Mouse (Mus musculus) forebrain, embryonic 14.5 days (tissue): ENCODE results near the gene Eif2b4. TPM values are rescaled to one million over a fixed set of nuclear protein-coding genes. Genes with fewer than 3 reads are reported as not detected.

ENCODE experiments used
- ATAC-seq: fragments of 200-750 bp; cut with Nextera tagmentation; 2 replicates; pipeline ENCODE4 v1.8.0; 2017; ENCODE audit warnings: mild to moderate bottlenecking, moderate library complexity
- DNase-seq: peaks from one replicate; pipeline ENCODE4 v3.0.0-alpha.2; 2015; ENCODE audit warnings: low spot score
- H3K27ac ChIP-seq: fragments of 300-500 bp; sonication (generic); 2 replicates; pipeline ENCODE4 v1.5.1; 2014; ENCODE audit warnings: low read depth, mild to moderate bottlenecking, control low read depth, low read length, moderate library complexity
- H3K27me3 ChIP-seq: fragments of 300-500 bp; sonication (generic); replicated peaks from 2 replicates; pipeline ENCODE4 v1.6.1; 2014; ENCODE audit warnings: low read length, control low read depth, mixed read lengths; ENCODE audit not compliant: control insufficient read depth, insufficient read depth
- H3K36me3 ChIP-seq: fragments of 300-500 bp; sonication (generic); 2 replicates; pipeline ENCODE4 v1.6.1; 2014; ENCODE audit warnings: low read length, control low read depth; ENCODE audit not compliant: control insufficient read depth, insufficient read depth
- H3K4me1 ChIP-seq: fragments of 300-500 bp; sonication (generic); 2 replicates; pipeline ENCODE4 v1.6.1; 2014; ENCODE audit warnings: antibody characterized with exemption, low read length, control low read depth; ENCODE audit not compliant: control insufficient read depth, insufficient read depth
- H3K4me2 ChIP-seq: fragments of 300-500 bp; sonication (generic); 2 replicates; pipeline ENCODE4 v1.6.1; 2014; ENCODE audit warnings: mild to moderate bottlenecking, control low read depth, low read length
- H3K4me3 ChIP-seq: fragments of 300-500 bp; sonication (generic); 2 replicates; pipeline ENCODE4 v1.5.1; 2014; ENCODE audit warnings: low read depth, low read length, control low read depth
- H3K9ac ChIP-seq: fragments of 300-500 bp; sonication (generic); 2 replicates; pipeline ENCODE4 v1.6.1; 2014; ENCODE audit warnings: mild to moderate bottlenecking, low read length, control low read depth, moderate library complexity
- H3K9me3 ChIP-seq: fragments of 300-500 bp; sonication (generic); replicated peaks from 2 replicates; pipeline ENCODE4 v1.6.1; 2016; ENCODE audit warnings: low read length, control low read depth, mixed read lengths; ENCODE audit not compliant: control insufficient read depth
- whole genome bisulfite sequencing: fragments of 180-500 bp; shearing (Covaris S2); extraction: QIAGEN DNeasy Blood & Tissue Kit; methylation state at CpG from one replicate; pipeline ENCODE4 v1.1.7; 2014; 5-methylcytosine and 5-hydroxymethylcytosine counted together
- polyA plus RNA-seq: library from polyadenylated mRNA; unstranded; fragments of >200 nt; fragmentation: Nextera tagmentation; extraction: Ambion mirVana; gene quantifications from 2 replicates; pipeline ENCODE4 v1.2.1, GENCODE M21; 2014

Gene Eif2b4
- polyA plus RNA-seq, 1 experiment from 2014 or later, result 84.5 TPM

DNA sequence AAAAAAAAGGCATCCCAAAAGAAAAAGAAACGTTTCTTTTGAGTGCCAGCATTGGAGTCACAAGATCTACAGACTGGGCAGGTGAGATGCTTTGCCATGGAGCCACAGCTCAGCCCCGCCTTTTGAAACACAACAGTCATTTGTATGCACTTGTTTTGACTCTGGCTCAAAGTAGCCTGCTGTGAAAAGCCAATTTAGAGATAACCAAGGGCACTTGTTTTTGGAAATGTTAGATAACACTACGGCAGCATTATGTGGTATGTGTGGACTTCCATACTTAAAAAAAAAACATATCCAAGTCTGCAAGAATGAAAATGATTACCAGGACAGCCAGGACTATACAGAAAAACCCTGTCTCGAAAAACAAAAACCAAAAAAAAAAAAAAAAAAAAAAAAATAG is 9.6 kb downstream of the Eif2b4 start:
- ATAC-seq, result no peak

DNA sequence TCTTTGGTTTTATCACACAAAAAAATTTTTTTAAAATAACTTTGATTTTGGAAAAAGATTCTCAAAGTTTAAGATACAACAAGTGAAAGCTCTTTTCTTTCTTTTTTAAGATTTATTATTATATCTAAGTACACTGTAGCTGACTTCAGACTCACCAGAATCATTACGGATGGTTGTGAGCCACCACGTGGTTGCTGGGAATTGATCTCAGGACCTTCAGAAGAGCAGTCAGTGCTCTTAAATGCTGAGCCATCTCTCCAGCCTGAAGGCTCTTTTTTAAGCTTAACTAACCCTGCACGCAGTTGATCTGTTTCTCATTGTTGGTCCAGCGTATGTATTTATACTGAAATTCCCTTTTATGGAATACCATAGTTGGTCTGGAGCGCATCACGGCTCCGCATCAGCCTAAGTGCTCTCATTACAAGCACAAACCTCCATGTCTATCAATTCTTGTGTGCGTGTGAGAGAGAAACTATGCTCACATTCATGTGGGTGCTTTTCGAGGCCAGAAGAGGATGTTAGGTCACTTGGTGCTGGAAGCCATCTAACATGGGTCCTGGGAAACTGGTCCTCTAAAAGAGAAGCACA is 12.0 kb downstream of the Eif2b4 start:
- Histone ChIP-seq H3K9ac (no peak overlapping the region), H3K4me3 (no peak overlapping the region), H3K27ac (no peak overlapping the region), H3K27me3 (no peaks in the 10 kb centered on the region), H3K4me1 (peaks cover 9% of the 10 kb centered on the region; the same call in 1 of the 2 replicates), H3K9me3 (no peaks in the 10 kb centered on the region), H3K36me3 (no peaks in the 10 kb centered on the region), H3K4me2 (no peak overlapping the region)
- ATAC-seq (no peak), DNase-seq (no peak)
- 95% methylated on average over 9 of the region's 9 CpGs for WGBS

More for the DNA sequence above, 9.6 kb downstream of the Eif2b4 start:
- WGBS, result 60% methylated on average over 4 of the region's 4 CpGs
- Histone ChIP-seq H3K27ac (no peak overlapping the region), H3K27me3 (no peaks in the 10 kb centered on the region), H3K9me3 (no peaks in the 10 kb centered on the region), H3K4me1 (peaks cover 8% of the 10 kb centered on the region; the same call in 1 of the 2 replicates), H3K4me3 (no peak overlapping the region), H3K9ac (no peak overlapping the region), H3K4me2 (no peak overlapping the region), H3K36me3 (peaks cover 18% of the 10 kb centered on the region)
- DNase-seq, result no peak

DNA sequence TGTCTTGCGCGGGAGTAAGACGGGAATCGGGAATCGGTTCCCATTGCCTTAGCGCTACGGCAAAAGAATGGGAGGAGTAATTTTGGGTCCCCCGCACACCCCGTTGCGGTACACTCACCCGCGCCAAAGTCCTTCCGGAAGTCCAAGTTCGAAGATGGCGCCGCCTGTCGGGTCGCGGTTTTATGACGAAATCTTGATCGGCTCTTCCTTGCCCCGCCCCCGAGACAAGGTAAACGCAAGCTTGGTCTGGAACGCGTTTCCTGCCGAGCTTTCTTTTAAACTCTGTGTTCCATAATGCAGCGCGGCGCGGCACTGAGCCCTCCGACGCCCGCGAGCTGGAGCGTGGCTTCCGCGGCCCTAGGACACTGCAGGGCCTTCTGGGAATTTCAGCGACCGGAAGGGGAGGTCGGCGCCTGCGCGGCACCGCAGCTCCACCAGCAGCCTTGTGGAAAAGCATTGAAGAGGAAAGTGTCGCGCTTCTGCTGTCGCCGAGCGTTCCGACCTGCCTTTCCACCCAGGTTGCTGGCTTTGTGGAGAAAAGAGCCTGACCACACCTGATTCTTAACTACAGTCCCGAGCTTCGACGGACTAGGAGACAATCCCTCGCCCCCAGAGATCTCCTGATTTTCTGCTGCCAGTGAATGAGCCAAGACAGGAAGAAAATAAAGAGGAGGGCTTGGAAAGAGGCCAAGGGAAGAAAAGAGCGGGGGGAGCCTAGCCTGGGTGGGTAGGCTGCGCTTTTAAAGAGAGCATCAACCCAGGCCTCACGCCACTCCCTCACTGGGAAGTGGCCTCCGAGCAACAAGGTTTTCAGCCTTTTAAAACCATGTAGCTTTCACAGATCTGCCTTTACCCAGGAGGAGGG is 13.2 kb downstream of the Eif2b4 start, which contains the start of the genes Gm29609 and Gtf3c2:
Gm29609 (minus strand) TSS at position 146 of the 865 bp plus-strand sequence.
Gtf3c2 (minus strand) TSS at position 379 of the 865 bp plus-strand sequence.
- Histone ChIP-seq H3K4me2 (peak within 1 kb of the TSS; percentile 86), H3K36me3 (no peaks in the 10 kb centered on the region; the same call in 1 of the 2 replicates), H3K27ac (peak within 1 kb of the TSS; percentile 95), H3K9me3 (no peaks in the 10 kb centered on the region), H3K9ac (peak within 1 kb of the TSS; percentile 78), H3K27me3 (no peaks in the 10 kb centered on the region), H3K4me1 (peaks cover 9% of the 10 kb centered on the region; the same call in 1 of the 2 replicates), H3K4me3 (peak within 1 kb of the TSS; percentile 62)
- ATAC-seq (peak; percentile 99), DNase-seq (peak; percentile 98)
- under 1% methylated on average over 59 of the region's 59 CpGs for WGBS

DNA sequence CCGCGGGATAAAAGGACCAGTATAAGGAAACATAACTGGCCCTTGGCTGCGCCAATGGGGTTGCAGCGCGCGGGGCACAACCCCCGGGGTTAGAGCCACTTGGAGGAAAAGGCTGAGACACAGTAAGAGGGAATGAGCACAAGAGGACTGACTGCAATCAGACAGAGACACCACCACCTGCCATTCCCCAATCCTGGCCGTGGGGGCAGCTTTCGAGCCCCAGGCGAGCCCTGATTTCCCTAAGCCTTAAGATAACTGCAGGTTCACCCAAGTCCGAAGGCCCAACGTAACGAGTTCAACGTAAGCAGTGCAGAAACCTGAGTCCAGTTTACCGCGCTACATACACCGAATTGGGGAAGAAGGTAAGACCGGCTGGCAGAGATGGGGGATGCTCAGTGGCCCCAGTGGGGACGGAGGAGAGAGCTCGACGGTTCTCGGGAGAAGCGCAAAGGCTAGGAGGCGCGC is 13.9 kb downstream of the Eif2b4 start:
- peaks cover 4% of the 10 kb centered on the region for H3K36me3 ChIP-seq
- DNase-seq (peak; percentile 24), ATAC-seq (peak; percentile 50)
- H3K27me3 ChIP-seq, result no peaks in the 10 kb centered on the region
- peaks cover 9% of the 10 kb centered on the region; the same call in 1 of the 2 replicates for H3K4me1 ChIP-seq
- peak overlapping the region; percentile 95 for H3K27ac ChIP-seq
- H3K4me3 ChIP-seq, result peak overlapping the region; percentile 62
- no peaks in the 10 kb centered on the region for H3K9me3 ChIP-seq
- WGBS, result under 1% methylated on average over 24 of the region's 25 CpGs
- H3K9ac ChIP-seq, result peak overlapping the region; percentile 78
- H3K4me2 ChIP-seq, result peak overlapping the region; percentile 86

DNA sequence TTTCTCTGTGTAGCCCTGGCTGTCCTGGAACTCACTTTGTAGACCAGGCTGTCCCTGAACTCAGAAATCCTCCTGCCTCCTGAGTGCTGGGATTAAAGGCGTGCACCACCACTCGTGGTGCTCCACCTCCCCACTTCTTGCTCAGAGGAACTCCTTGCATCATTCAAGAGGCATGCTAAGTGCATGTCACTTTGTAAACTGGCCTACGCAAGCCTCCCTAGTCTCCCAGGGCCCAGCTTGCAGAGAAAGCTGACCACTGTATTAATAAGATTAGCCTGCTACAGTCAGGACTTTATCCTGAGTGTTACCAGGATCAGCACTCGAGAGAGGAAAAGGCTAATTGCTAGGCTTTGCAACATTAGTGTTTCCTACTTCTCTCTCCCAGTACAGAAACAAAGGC is 24.6 kb downstream of the Eif2b4 start:
- Histone ChIP-seq H3K27ac (no peak overlapping the region), H3K4me1 (no peaks in the 10 kb centered on the region), H3K36me3 (peaks cover 87% of the 10 kb centered on the region), H3K9ac (no peak overlapping the region), H3K9me3 (no peaks in the 10 kb centered on the region), H3K4me3 (no peak overlapping the region), H3K4me2 (no peak overlapping the region), H3K27me3 (no peaks in the 10 kb centered on the region)
- no peak for ATAC-seq
- no peak for DNase-seq
- WGBS, result 93% methylated on average over 4 of the region's 4 CpGs

DNA sequence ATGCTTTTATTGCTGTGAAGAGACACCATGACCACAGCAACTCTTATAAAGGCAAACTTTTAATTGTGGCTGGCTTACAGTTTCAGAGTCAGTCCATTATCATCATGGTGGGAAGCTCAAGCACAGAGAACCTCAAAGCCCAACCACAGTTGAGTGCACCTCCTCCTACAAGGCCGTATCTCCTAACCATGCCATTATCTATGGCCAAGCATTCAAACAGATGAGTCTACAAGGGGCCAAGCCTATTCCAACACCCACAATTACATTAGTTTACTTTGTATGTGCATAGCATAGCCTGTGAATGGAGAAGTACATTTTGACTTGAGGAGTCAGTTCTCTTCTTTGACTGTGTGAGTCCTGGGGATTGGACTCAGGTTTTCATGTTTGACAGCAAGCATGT is 28.4 kb downstream of the Eif2b4 start:
- H3K27ac ChIP-seq, result no peak overlapping the region
- no peak overlapping the region for H3K4me2 ChIP-seq
- no peaks in the 10 kb centered on the region for H3K27me3 ChIP-seq
- ATAC-seq (no peak), DNase-seq (no peak)
- no peaks in the 10 kb centered on the region for H3K4me1 ChIP-seq
- H3K9ac ChIP-seq, result no peak overlapping the region
- no peaks in the 10 kb centered on the region for H3K9me3 ChIP-seq
- H3K4me3 ChIP-seq, result no peak overlapping the region
- H3K36me3 ChIP-seq, result peaks cover 94% of the 10 kb centered on the region
- WGBS, result 94% methylated on average over 1 of the region's 1 CpGs

DNA sequence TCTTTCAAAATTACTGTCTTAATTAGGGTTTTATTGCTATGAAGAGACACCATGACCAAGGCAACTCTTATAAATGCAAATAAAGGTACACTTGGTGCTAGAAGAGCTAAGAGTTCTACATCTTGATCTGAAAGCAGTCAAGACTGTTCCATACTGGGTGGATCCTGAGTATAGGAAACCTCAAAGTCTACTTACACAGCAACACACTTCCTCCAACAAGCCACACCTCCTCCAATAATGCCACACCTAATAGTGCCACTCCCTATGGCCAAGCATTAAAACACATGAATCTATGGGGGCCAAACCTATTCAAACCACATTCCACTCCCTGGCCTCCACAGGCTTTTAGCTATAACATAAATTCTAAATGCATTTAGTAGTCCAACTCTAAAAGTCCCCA is 30.8 kb downstream of the Eif2b4 start:
- Histone ChIP-seq H3K4me1 (no peaks in the 10 kb centered on the region), H3K4me2 (no peak overlapping the region), H3K9me3 (no peaks in the 10 kb centered on the region), H3K27me3 (no peaks in the 10 kb centered on the region), H3K36me3 (peaks cover 94% of the 10 kb centered on the region), H3K27ac (no peak overlapping the region), H3K4me3 (no peak overlapping the region), H3K9ac (no peak overlapping the region)
- DNase-seq (no peak), ATAC-seq (no peak)

DNA sequence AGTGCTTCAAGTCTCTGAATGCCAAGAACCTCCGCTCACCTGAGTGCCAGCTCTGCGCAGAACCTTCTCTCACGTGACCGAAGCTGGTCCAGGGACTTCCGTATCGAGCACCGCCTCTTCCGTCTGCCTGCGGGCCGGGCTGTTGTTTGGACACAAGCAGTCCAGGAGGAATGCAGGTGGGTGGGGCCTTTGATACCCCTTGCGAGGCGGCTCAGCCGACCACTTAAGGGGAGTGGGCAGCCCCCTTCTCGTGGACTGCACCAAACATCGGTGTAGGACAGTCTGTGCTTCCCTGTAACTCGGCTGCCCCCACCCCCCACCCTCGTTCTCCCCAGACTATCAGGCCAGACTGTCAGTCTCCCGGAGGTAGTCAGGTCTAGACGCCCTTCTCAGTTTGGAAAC is 39.1 kb downstream of the Eif2b4 start, which contains the start of gene Mpv17:
Mpv17 (minus strand) TSS at position 100 of the 402 bp plus-strand sequence.
- no peak within 1 kb of the TSS for H3K27ac ChIP-seq
- no peaks in the 10 kb centered on the region for H3K27me3 ChIP-seq
- WGBS, result under 1% methylated on average over 19 of the region's 19 CpGs
- H3K9me3 ChIP-seq, result no peaks in the 10 kb centered on the region
- H3K9ac ChIP-seq, result peak within 1 kb of the TSS; percentile 58
- H3K4me3 ChIP-seq, result peak within 1 kb of the TSS; percentile 44
- DNase-seq (peak; percentile 91), ATAC-seq (peak; percentile 97)
- peak within 1 kb of the TSS; percentile 76 for H3K4me2 ChIP-seq
- H3K4me1 ChIP-seq, result peaks cover 6% of the 10 kb centered on the region
- H3K36me3 ChIP-seq, result peaks cover 35% of the 10 kb centered on the region
